Mouse (Mus musculus): ENCODE data around the gene Mtnr1b. TPM values are rescaled to one million over a fixed set of nuclear protein-coding genes. Genes with fewer than 3 reads are reported as not detected.

The Mtnr1b gene
- not detected for polyA plus RNA-seq (2017; shearing (Covaris generic))

DNA sequence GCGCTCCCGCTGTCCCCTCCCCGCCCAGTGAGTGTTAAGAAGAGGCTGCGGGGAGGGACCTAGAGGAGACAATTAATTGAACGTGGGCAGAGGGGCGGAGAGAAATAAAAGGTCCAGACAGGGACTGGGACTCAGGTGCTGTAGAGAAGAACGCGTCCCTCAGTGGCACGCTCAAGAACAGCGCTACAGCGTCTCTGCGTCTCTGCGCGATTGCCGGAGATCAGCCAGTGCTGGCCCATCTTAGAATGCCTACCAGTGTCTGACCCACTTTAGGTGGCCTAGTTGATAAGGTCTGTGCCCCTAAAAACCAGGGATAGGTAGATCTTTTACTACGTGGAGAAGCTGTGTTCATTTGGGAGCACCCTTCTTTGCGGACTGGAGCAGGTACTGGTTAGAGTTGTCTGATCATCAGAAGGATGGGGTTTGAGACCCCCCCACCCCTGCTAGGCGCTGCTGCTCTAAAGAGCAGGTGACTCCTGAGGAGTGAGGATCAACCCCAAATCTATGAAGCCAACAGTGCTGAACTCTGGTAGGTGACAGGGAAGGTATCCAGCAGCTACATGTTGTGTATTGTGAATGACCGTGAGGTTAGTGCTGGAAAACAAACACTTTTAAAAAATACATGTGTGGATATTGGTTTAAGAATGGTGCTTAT, at the start of gene Mtnr1b:
TSS of gene Mtnr1b (minus strand) at position 51 of the 655 bp plus-strand sequence.

Other genes with a start within 250 kb of the Mtnr1b start
- 0.51 TPM for gene Deup1, start 246.6 kb downstream of the Mtnr1b start, polyA plus RNA-seq (2017; shearing (Covaris generic))
- 17.5 TPM for gene Slc36a4, start 164.8 kb downstream of the Mtnr1b start, polyA plus RNA-seq (2017; shearing (Covaris generic))

Measured in inflammation-experienced regulatory T-cells, adult 16 weeks (primary cell).